Mouse (Mus musculus): Measurements from ENCODE around the gene Rpn1. TPM values are rescaled to one million over a fixed set of nuclear protein-coding genes. Genes with fewer than 3 reads are reported as not detected.
A peak's percentile ranks its signal among the peaks of the same experiment; 100 is the strongest.

Gene Rpn1
- polyA plus RNA-seq, 1 experiment from 2014 or later, result 427 TPM

- H3K27me3 ChIP-seq, result no peaks in the 10 kb centered on the region
- H3K4me1 ChIP-seq, result peaks cover 13% of the 10 kb centered on the region
- WGBS, result 97% methylated on average over 12 of the region's 12 CpGs
- H3K27ac ChIP-seq, result no peak overlapping the region
- H3K4me2 ChIP-seq (replicated peaks), result peak overlapping the region; percentile 58
- peak overlapping the region; percentile 63; the same call in 1 of the 2 replicates for H3K9ac ChIP-seq
- peaks cover 33% of the 10 kb centered on the region for H3K36me3 ChIP-seq
- no peaks in the 10 kb centered on the region for H3K9me3 ChIP-seq
- H3K4me3 ChIP-seq, result peak overlapping the region; percentile 24; the same call in 1 of the 2 replicates
- peak; percentile 17; the same call in 1 of the 2 replicates for ATAC-seq (ENCODE audit: low FRiP score, low read depth)
Measured at GRCm38 (mm10) chr6:88106612-88107123, 22.4 kb downstream of the Rpn1 start.

GRCm38 (mm10) chr6:88107661-88108535 is 23.6 kb downstream of the Rpn1 start:
- 86% methylated on average over 10 of the region's 10 CpGs for WGBS
- peaks cover 21% of the 10 kb centered on the region for H3K36me3 ChIP-seq
- no peak overlapping the region for H3K4me3 ChIP-seq

GRCm38 (mm10) chr6:88113139-88113538 is 28.9 kb downstream of the Rpn1 start:
- no peaks in the 10 kb centered on the region for H3K36me3 ChIP-seq
- H3K9me3 ChIP-seq, result no peaks in the 10 kb centered on the region
- WGBS, result 35% methylated on average over 7 of the region's 7 CpGs
- H3K27me3 ChIP-seq, result no peaks in the 10 kb centered on the region
- peak overlapping the region; percentile 25; the same call in 1 of the 2 replicates for H3K9ac ChIP-seq
- peaks cover 24% of the 10 kb centered on the region for H3K4me1 ChIP-seq
- no peak overlapping the region for H3K27ac ChIP-seq
- no peak overlapping the region for H3K4me3 ChIP-seq
- peak; percentile 81 for ATAC-seq (ENCODE audit: low FRiP score, low read depth)
- peak overlapping the region; percentile 36 for H3K4me2 ChIP-seq (replicated peaks)

More at GRCm38 (mm10) chr6:88107661-88108535, 23.6 kb downstream of the Rpn1 start:
- Histone ChIP-seq H3K27ac (no peak overlapping the region), H3K4me2 (replicated peaks) (no peak overlapping the region), H3K9ac (no peak overlapping the region), H3K4me1 (peaks cover 13% of the 10 kb centered on the region), H3K27me3 (no peaks in the 10 kb centered on the region), H3K9me3 (no peaks in the 10 kb centered on the region)
- no peak for ATAC-seq (ENCODE audit: low FRiP score, low read depth)

GRCm38 (mm10) chr6:88114414-88114813 is 30.1 kb downstream of the Rpn1 start:
- Histone ChIP-seq H3K9ac (0 out of 2 replicates have a peak overlapping the region, but pooled peaks have one; percentile 19), H3K4me3 (no peak overlapping the region), H3K4me2 (replicated peaks) (no peak overlapping the region), H3K36me3 (no peaks in the 10 kb centered on the region), H3K9me3 (no peaks in the 10 kb centered on the region), H3K4me1 (peaks cover 24% of the 10 kb centered on the region), H3K27me3 (no peaks in the 10 kb centered on the region), H3K27ac (peak overlapping the region; percentile 55; the same call in 1 of the 2 replicates)
- 36% methylated on average over 5 of the region's 5 CpGs for WGBS
- ATAC-seq (ENCODE audit: low FRiP score, low read depth), result peak; percentile 41; the same call in 1 of the 2 replicates

GRCm38 (mm10) chr6:88116347-88117183 is 32.3 kb downstream of the Rpn1 start:
- H3K36me3 ChIP-seq, result no peaks in the 10 kb centered on the region
- H3K27me3 ChIP-seq, result no peaks in the 10 kb centered on the region
- no peaks in the 10 kb centered on the region for H3K9me3 ChIP-seq
- no peak overlapping the region for H3K4me2 ChIP-seq (replicated peaks)
- H3K4me3 ChIP-seq, result no peak overlapping the region
- 79% methylated on average over 21 of the region's 21 CpGs for WGBS
- no peak for ATAC-seq (ENCODE audit: low FRiP score, low read depth)
- H3K4me1 ChIP-seq, result peaks cover 24% of the 10 kb centered on the region
- 0 out of 2 replicates have a peak overlapping the region, but pooled peaks have one; percentile 19 for H3K9ac ChIP-seq
- no peak overlapping the region for H3K27ac ChIP-seq

- no peaks in the 10 kb centered on the region for H3K36me3 ChIP-seq
- no peak overlapping the region for H3K9ac ChIP-seq
- ATAC-seq (ENCODE audit: low FRiP score, low read depth), result no peak
- H3K4me3 ChIP-seq, result no peak overlapping the region
- WGBS, result 70% methylated on average over 10 of the region's 10 CpGs
- no peaks in the 10 kb centered on the region for H3K27me3 ChIP-seq
- H3K4me2 ChIP-seq (replicated peaks), result no peak overlapping the region
- no peaks in the 10 kb centered on the region for H3K9me3 ChIP-seq
- H3K27ac ChIP-seq, result no peak overlapping the region
- H3K4me1 ChIP-seq, result peaks cover 24% of the 10 kb centered on the region
Measured at GRCm38 (mm10) chr6:88117184-88117575, 32.9 kb downstream of the Rpn1 start.

- 78% methylated on average over 5 of the region's 5 CpGs for WGBS
- H3K27me3 ChIP-seq, result no peaks in the 10 kb centered on the region
- H3K27ac ChIP-seq, result no peak overlapping the region
- H3K9me3 ChIP-seq, result no peaks in the 10 kb centered on the region
- ATAC-seq (ENCODE audit: low FRiP score, low read depth), result no peak
- H3K4me3 ChIP-seq, result no peak overlapping the region
- H3K4me1 ChIP-seq, result peaks cover 21% of the 10 kb centered on the region
- no peak overlapping the region for H3K9ac ChIP-seq
- no peaks in the 10 kb centered on the region for H3K36me3 ChIP-seq
- no peak overlapping the region for H3K4me2 ChIP-seq (replicated peaks)
Measured at GRCm38 (mm10) chr6:88119309-88119708, 35.0 kb downstream of the Rpn1 start.

- H3K9ac ChIP-seq, result no peak overlapping the region
- no peak for ATAC-seq (ENCODE audit: low FRiP score, low read depth)
- no peak overlapping the region for H3K4me2 ChIP-seq (replicated peaks)
- H3K36me3 ChIP-seq, result no peaks in the 10 kb centered on the region
- no peaks in the 10 kb centered on the region for H3K9me3 ChIP-seq
- peaks cover 2% of the 10 kb centered on the region; the same call in 1 of the 2 replicates for H3K27me3 ChIP-seq
- no peak overlapping the region for H3K4me3 ChIP-seq
- 94% methylated on average over 7 of the region's 7 CpGs for WGBS
- peaks cover 19% of the 10 kb centered on the region for H3K4me1 ChIP-seq
- no peak overlapping the region for H3K27ac ChIP-seq
Measured at GRCm38 (mm10) chr6:88120813-88121212, 36.5 kb downstream of the Rpn1 start.

- peaks cover 2% of the 10 kb centered on the region; the same call in 1 of the 2 replicates for H3K27me3 ChIP-seq
- ATAC-seq (ENCODE audit: low FRiP score, low read depth), result no peak
- peaks cover 16% of the 10 kb centered on the region for H3K4me1 ChIP-seq
- H3K9ac ChIP-seq, result no peak overlapping the region
- WGBS, result 92% methylated on average over 2 of the region's 2 CpGs
- no peaks in the 10 kb centered on the region for H3K36me3 ChIP-seq
- H3K4me3 ChIP-seq, result no peak overlapping the region
- no peaks in the 10 kb centered on the region for H3K9me3 ChIP-seq
- no peak overlapping the region for H3K4me2 ChIP-seq (replicated peaks)
- no peak overlapping the region for H3K27ac ChIP-seq
Measured at GRCm38 (mm10) chr6:88121781-88122180, 37.5 kb downstream of the Rpn1 start.

- peak; percentile 42; the same call in 1 of the 2 replicates for ATAC-seq (ENCODE audit: low FRiP score, low read depth)
- peak overlapping the region; percentile 51 for H3K4me2 ChIP-seq (replicated peaks)
- H3K4me3 ChIP-seq, result no peak overlapping the region; the same call in 1 of the 2 replicates
- no peaks in the 10 kb centered on the region for H3K36me3 ChIP-seq
- H3K27ac ChIP-seq, result no peak overlapping the region
- no peak overlapping the region for H3K9ac ChIP-seq
- H3K4me1 ChIP-seq, result peaks cover 16% of the 10 kb centered on the region
- H3K27me3 ChIP-seq, result peaks cover 2% of the 10 kb centered on the region; the same call in 1 of the 2 replicates
- 45% methylated on average over 11 of the region's 11 CpGs for WGBS
- no peaks in the 10 kb centered on the region for H3K9me3 ChIP-seq
Measured at GRCm38 (mm10) chr6:88123150-88123857, 39.0 kb downstream of the Rpn1 start.

- Histone ChIP-seq H3K9me3 (0 out of 2 replicates have a peak, but pooled peaks cover under 1% of the 10 kb centered on the region), H3K9ac (no peak overlapping the region), H3K4me1 (peaks cover 16% of the 10 kb centered on the region), H3K27me3 (peaks cover 2% of the 10 kb centered on the region; the same call in 1 of the 2 replicates), H3K4me2 (replicated peaks) (peak overlapping the region; percentile 51), H3K4me3 (no peak overlapping the region; the same call in 1 of the 2 replicates), H3K36me3 (no peaks in the 10 kb centered on the region), H3K27ac (peak overlapping the region; percentile 10; the same call in 1 of the 2 replicates)
- WGBS, result 2% methylated on average over 9 of the region's 9 CpGs
- ATAC-seq (ENCODE audit: low FRiP score, low read depth), result peak; percentile 87
Measured at GRCm38 (mm10) chr6:88123858-88124261, 39.6 kb downstream of the Rpn1 start.
